Mouse (Mus musculus): ENCODE data around the gene Gm20850. TPM values are rescaled to one million over a fixed set of nuclear protein-coding genes. Genes with fewer than 3 reads are reported as not detected.
"Not testable (repeated sequence)": the region's sequence is repeated elsewhere in the genome, so short reads cannot be mapped to it uniquely, and the experiment has no call there.

Gene Gm20850
- polyA plus RNA-seq (2015; fragmentation: Nextera tagmentation; extraction: Ambion mirVana): not detected in 2 replicates

DNA sequence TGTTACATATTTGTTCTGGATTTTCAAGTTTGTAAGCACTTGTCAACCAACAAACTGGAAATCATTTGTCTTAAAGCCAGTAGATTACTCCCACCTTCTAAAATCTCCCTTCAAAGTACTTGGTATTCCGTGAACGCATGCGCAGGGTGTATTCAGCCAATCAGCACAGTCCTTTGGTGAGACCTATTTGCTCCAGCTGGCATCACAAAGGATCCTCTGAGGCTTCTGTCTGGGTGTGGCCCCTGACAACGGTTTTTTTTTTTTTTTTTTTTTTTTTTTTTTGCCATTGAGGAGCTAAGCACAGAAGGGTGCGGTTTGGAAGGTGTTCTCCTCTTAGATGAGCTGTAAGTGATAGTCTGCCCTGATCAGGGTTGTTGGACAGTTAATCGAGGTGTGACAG lies at the start of gene Gm20850:
Gene Gm20850 (plus strand): TSS at position 301 of the 400 bp plus-strand sequence.
- H3K4me2 ChIP-seq; H3K4me1 ChIP-seq (replicated peaks); ATAC-seq (ENCODE audit: low FRiP score); H3K9me3 ChIP-seq; H3K36me3 ChIP-seq; H3K27me3 ChIP-seq; H3K4me3 ChIP-seq; H3K27ac ChIP-seq; H3K9ac ChIP-seq: not testable (repeated sequence)
- no CpG with 5 or more reads among the region's 6 CpGs for WGBS
